Mouse (Mus musculus) thymus, adult 2 months (tissue): ENCODE data around the gene 4930583I09Rik.

ENCODE experiments used
- CTCF ChIP-seq: fragments of 200-500 bp; IDR thresholded peaks from 2 replicates; pipeline ENCODE4 v1.5.1; 2012; ENCODE audit warnings: mild to moderate bottlenecking, control low read depth, low read length, moderate library complexity, borderline replicate concordance; ENCODE audit not compliant: control insufficient read depth, poor library complexity, insufficient read depth; ENCODE audit errors: extremely low read depth
- POLR2A ChIP-seq: fragments of 200-500 bp; IDR thresholded peaks from 2 replicates; pipeline ENCODE4 v1.6.1; 2012; ENCODE audit warnings: mild to moderate bottlenecking, low read length, control low read depth, moderate library complexity; ENCODE audit not compliant: control insufficient read depth, poor library complexity, insufficient read depth; ENCODE audit errors: extremely low read depth

GRCm38 (mm10) chr17:64822561-64822960 is 13.3 kb downstream of the 4930583I09Rik start:
- TF ChIP-seq CTCF (no peak), POLR2A (no peak)
